Mouse (Mus musculus) forebrain, embryonic 11.5 days (tissue): ENCODE measurements around the gene Dlg5. TPM values are rescaled to one million over a fixed set of nuclear protein-coding genes. Genes with fewer than 3 reads are reported as not detected.

Experiments used
- ATAC-seq: fragments of 200-750 bp; cut with Nextera tagmentation; replicated peaks from 2 replicates; pipeline ENCODE4 v1.8.0; 2017; ENCODE audit warnings: moderate TSS enrichment; ENCODE audit not compliant: low FRiP score
- DNase-seq: peaks from one replicate; pipeline ENCODE4 v3.0.0-alpha.2; 2017; ENCODE audit warnings: low spot score
- H3K27ac ChIP-seq: fragments of 300-500 bp; sonication (generic); 2 replicates; pipeline ENCODE4 v1.5.1; 2014; ENCODE audit warnings: low read depth, low read length
- H3K27me3 ChIP-seq: fragments of 300-500 bp; sonication (generic); 2 replicates; pipeline ENCODE4 v1.6.1; 2014; ENCODE audit warnings: mild to moderate bottlenecking, low read length, mixed read lengths; ENCODE audit not compliant: control insufficient read depth, insufficient read depth
- H3K36me3 ChIP-seq: fragments of 300-500 bp; sonication (generic); 2 replicates; pipeline ENCODE4 v1.6.1; 2014; ENCODE audit warnings: mild to moderate bottlenecking, low read length, moderate library complexity, mixed read lengths; ENCODE audit not compliant: control insufficient read depth, insufficient read depth
- H3K4me1 ChIP-seq: fragments of 300-500 bp; sonication (generic); replicated peaks from 2 replicates; pipeline ENCODE4 v1.6.1; 2014; ENCODE audit warnings: low read length, mixed read lengths; ENCODE audit not compliant: control insufficient read depth, insufficient read depth
- H3K4me2 ChIP-seq: fragments of 300-500 bp; sonication (generic); 2 replicates; pipeline ENCODE4 v1.6.1; 2014; ENCODE audit warnings: low read depth, mild to moderate bottlenecking, low read length, moderate library complexity, mixed read lengths; ENCODE audit not compliant: severe bottlenecking
- H3K4me3 ChIP-seq: fragments of 300-500 bp; sonication (generic); 2 replicates; pipeline ENCODE4 v1.5.1; 2014; ENCODE audit warnings: low read depth, low read length
- H3K9ac ChIP-seq: fragments of 300-500 bp; sonication (generic); 2 replicates; pipeline ENCODE4 v1.6.1; 2014; ENCODE audit warnings: low read length
- H3K9me3 ChIP-seq: fragments of 300-500 bp; sonication (generic); 2 replicates; pipeline ENCODE4 v1.6.1; 2016; ENCODE audit warnings: low read length, mixed read lengths; ENCODE audit not compliant: control insufficient read depth
- WGBS: fragments of 180-500 bp; shearing (Covaris S2); extraction: QIAGEN DNeasy Blood & Tissue Kit; methylation state at CpG from one replicate; pipeline ENCODE4 v1.1.7; 2014; 5-methylcytosine and 5-hydroxymethylcytosine counted together
- polyA plus RNA-seq: library from polyadenylated mRNA; unstranded; fragments of >200 nt; fragmentation: Nextera tagmentation; extraction: Ambion mirVana; gene quantifications from 2 replicates; pipeline ENCODE4 v1.2.1, GENCODE M21; 2014

Gene Dlg5
- polyA plus RNA-seq, 1 experiment from 2014 or later: 26.0 TPM

DNA sequence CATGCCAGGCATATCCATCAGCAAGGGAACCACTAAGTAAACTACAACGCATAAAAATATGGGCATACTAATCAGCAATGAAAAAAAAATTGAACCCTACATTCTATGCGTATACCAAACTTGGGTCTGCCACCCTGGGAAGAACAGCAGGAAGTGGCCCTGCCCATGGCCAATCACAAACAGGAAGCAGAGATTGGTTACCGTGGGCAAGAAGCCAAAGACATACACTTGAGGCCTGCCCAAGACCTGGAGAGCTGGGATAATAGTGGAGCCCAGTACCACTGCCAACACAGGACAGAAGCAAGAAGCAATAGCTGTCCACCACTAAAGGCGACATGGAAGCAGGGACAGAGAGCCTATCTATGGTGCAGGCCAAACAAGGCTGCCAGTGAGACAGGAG lies 146.9 kb downstream of the Dlg5 start:
- H3K36me3 ChIP-seq: no peaks in the 10 kb centered on the region
- no peak overlapping the region for H3K4me2 ChIP-seq
- no peaks in the 10 kb centered on the region for H3K4me1 ChIP-seq
- H3K27me3 ChIP-seq: no peaks in the 10 kb centered on the region
- ATAC-seq (no peak), DNase-seq (no peak)
- H3K27ac ChIP-seq: no peak overlapping the region
- H3K9ac ChIP-seq: no peak overlapping the region
- no peaks in the 10 kb centered on the region for H3K9me3 ChIP-seq
- no peak overlapping the region for H3K4me3 ChIP-seq
- 87% methylated on average over 4 of the region's 4 CpGs for WGBS

DNA sequence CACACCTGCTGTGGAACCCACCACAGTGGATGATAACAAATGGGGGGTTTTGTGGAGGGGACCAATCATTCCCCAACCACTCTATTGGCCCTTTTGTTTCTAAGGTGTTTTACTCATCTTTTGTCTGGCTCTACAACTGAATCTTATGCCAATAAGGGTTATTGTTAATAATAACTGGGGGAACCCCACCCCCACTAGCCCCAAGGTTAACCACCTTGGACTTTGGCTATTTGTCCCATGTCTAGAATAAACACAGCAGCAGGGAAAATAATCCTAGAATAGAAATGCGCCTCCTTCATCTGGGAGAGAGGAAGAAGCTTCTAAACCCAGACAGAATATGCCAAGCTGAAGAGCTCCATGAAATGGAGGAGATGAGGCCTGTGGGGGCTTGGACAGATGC lies 151.1 kb downstream of the Dlg5 start:
- H3K4me1 ChIP-seq: no peaks in the 10 kb centered on the region
- WGBS: 95% methylated on average over 1 of the region's 1 CpGs
- no peak for DNase-seq
- no peak overlapping the region for H3K27ac ChIP-seq
- H3K9me3 ChIP-seq: no peaks in the 10 kb centered on the region
- no peaks in the 10 kb centered on the region for H3K36me3 ChIP-seq
- ATAC-seq: no peak
- no peaks in the 10 kb centered on the region for H3K27me3 ChIP-seq
- no peak overlapping the region for H3K4me2 ChIP-seq
- H3K4me3 ChIP-seq: no peak overlapping the region
- no peak overlapping the region for H3K9ac ChIP-seq

DNA sequence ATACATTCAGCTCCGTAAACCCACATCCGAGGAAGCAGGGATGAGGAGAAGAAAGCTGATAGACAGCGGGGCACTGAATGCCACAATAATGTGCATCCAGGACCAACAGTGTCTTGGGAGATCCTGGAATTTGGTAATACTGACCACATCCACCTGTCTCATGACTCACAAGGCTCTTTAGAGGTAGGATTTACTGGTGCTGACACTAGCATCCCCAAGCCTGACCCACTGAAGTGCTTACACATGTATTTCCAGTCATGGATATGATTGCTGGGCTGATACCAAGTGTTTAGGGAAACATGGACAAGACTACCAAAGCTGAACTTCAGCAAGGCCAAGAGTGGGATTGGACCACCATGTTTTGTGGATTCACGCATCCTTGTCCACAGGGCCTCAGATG lies 152.5 kb downstream of the Dlg5 start:
- DNase-seq (no peak), ATAC-seq (no peak)
- 88% methylated on average over 4 of the region's 4 CpGs for WGBS
- no peak overlapping the region for H3K4me2 ChIP-seq
- no peak overlapping the region for H3K9ac ChIP-seq
- H3K36me3 ChIP-seq: no peaks in the 10 kb centered on the region
- no peak overlapping the region for H3K4me3 ChIP-seq
- no peaks in the 10 kb centered on the region for H3K27me3 ChIP-seq
- no peak overlapping the region for H3K27ac ChIP-seq
- H3K9me3 ChIP-seq: no peaks in the 10 kb centered on the region
- H3K4me1 ChIP-seq: no peaks in the 10 kb centered on the region

GRCm38 (mm10) chr14:24092391-24092790 lies 153.3 kb downstream of the Dlg5 start:
- no peak overlapping the region for H3K27ac ChIP-seq
- H3K4me1 ChIP-seq: no peaks in the 10 kb centered on the region
- H3K36me3 ChIP-seq: no peaks in the 10 kb centered on the region
- ATAC-seq: no peak
- no peak overlapping the region for H3K9ac ChIP-seq
- no peaks in the 10 kb centered on the region for H3K9me3 ChIP-seq
- no peaks in the 10 kb centered on the region for H3K27me3 ChIP-seq
- H3K4me2 ChIP-seq: no peak overlapping the region
- DNase-seq: no peak
- H3K4me3 ChIP-seq: no peak overlapping the region
- 90% methylated on average over 3 of the region's 3 CpGs for WGBS

DNA sequence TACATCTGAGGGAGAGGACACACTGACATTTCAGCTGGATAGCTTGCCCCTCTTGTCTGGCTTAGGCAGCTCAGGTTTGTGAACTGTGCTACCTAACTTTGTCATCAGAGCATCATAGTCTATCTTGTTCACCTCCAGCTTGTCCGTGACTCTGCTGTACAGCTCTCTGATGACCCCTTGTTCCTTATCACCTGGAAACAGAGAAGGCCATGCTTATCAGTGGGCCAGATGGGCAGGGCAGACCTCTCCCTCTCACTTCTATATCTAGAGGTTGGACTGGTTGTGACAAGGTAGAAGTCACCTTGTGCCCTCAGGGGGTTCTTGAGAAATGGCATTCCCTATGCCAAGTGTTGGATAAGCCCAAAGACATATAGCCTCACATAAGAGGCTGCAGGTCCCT lies 154.9 kb downstream of the Dlg5 start:
- Histone ChIP-seq H3K27me3 (no peaks in the 10 kb centered on the region), H3K9ac (no peak overlapping the region), H3K9me3 (no peaks in the 10 kb centered on the region), H3K27ac (no peak overlapping the region), H3K36me3 (no peaks in the 10 kb centered on the region), H3K4me2 (no peak overlapping the region), H3K4me3 (no peak overlapping the region), H3K4me1 (no peaks in the 10 kb centered on the region)
- WGBS: 91% methylated on average over 1 of the region's 1 CpGs
- no peak for DNase-seq
- ATAC-seq: no peak

GRCm38 (mm10) chr14:24089181-24089580 lies 156.5 kb downstream of the Dlg5 start:
- 94% methylated on average over 3 of the region's 3 CpGs for whole genome bisulfite sequencing
- H3K9ac ChIP-seq: no peak overlapping the region
- no peak overlapping the region for H3K27ac ChIP-seq
- H3K4me3 ChIP-seq: no peak overlapping the region
- ATAC-seq (no peak), DNase-seq (no peak)
- H3K27me3 ChIP-seq: no peaks in the 10 kb centered on the region
- H3K4me1 ChIP-seq: no peaks in the 10 kb centered on the region
- H3K36me3 ChIP-seq: no peaks in the 10 kb centered on the region
- no peak overlapping the region for H3K4me2 ChIP-seq
- H3K9me3 ChIP-seq: no peaks in the 10 kb centered on the region

GRCm38 (mm10) chr14:24087430-24087829 lies 158.3 kb downstream of the Dlg5 start:
- H3K9ac ChIP-seq: no peak overlapping the region
- WGBS: 95% methylated on average over 3 of the region's 3 CpGs
- DNase-seq: no peak
- no peaks in the 10 kb centered on the region for H3K36me3 ChIP-seq
- no peak for ATAC-seq
- H3K9me3 ChIP-seq: no peaks in the 10 kb centered on the region
- H3K27me3 ChIP-seq: no peaks in the 10 kb centered on the region
- no peaks in the 10 kb centered on the region for H3K4me1 ChIP-seq
- H3K27ac ChIP-seq: no peak overlapping the region
- H3K4me3 ChIP-seq: no peak overlapping the region
- H3K4me2 ChIP-seq: no peak overlapping the region

GRCm38 (mm10) chr14:24086481-24086880 lies 159.2 kb downstream of the Dlg5 start:
- 82% methylated on average over 5 of the region's 5 CpGs for WGBS
- no peak overlapping the region for H3K4me3 ChIP-seq
- no peaks in the 10 kb centered on the region for H3K9me3 ChIP-seq
- H3K4me1 ChIP-seq: no peaks in the 10 kb centered on the region
- ATAC-seq: no peak
- no peak for DNase-seq
- H3K9ac ChIP-seq: no peak overlapping the region
- no peak overlapping the region for H3K4me2 ChIP-seq
- H3K36me3 ChIP-seq: no peaks in the 10 kb centered on the region
- H3K27ac ChIP-seq: no peak overlapping the region
- no peaks in the 10 kb centered on the region for H3K27me3 ChIP-seq
